Mouse (Mus musculus) c-Kit-positive CD71-positive TER-119-positive erythroid progenitor cells, embryonic 14.5 days (primary cell): ENCODE results near the gene Cxcl15.

Source experiments
- DNase-seq: peaks from one replicate; pipeline ENCODE4 v3.0.0-alpha.2; 2013; ENCODE audit warnings: low spot score

Gene Cxcl15

GRCm38 (mm10) chr5:90794195-90794625, at the start of gene Cxcl15:
TSS of gene Cxcl15 (plus strand) at chr5:90794534.
- no peak for DNase-seq

DNA sequence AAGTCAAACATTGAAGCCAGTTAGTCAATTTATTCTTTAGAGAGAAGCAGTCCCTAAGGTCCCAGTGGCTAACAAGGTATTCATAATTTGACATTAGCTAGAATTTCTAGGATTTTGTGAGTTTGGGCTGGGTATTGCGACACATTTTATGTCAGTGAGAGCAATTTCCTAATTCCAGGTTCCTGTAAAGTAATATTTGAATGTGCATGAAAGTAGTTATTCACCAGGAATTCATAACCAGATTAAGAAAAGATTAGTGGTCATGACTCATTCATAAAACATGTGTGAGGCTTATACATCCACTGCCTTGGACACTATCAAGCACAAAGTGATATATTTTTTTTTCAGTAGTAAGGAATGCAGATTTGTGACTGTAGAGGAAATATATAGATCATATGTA, 40.4 kb upstream of the Cxcl15 start:
- DNase-seq, result no peak

GRCm38 (mm10) chr5:90758020-90758605, 36.2 kb upstream of the Cxcl15 start:
- DNase-seq, result no peak

DNA sequence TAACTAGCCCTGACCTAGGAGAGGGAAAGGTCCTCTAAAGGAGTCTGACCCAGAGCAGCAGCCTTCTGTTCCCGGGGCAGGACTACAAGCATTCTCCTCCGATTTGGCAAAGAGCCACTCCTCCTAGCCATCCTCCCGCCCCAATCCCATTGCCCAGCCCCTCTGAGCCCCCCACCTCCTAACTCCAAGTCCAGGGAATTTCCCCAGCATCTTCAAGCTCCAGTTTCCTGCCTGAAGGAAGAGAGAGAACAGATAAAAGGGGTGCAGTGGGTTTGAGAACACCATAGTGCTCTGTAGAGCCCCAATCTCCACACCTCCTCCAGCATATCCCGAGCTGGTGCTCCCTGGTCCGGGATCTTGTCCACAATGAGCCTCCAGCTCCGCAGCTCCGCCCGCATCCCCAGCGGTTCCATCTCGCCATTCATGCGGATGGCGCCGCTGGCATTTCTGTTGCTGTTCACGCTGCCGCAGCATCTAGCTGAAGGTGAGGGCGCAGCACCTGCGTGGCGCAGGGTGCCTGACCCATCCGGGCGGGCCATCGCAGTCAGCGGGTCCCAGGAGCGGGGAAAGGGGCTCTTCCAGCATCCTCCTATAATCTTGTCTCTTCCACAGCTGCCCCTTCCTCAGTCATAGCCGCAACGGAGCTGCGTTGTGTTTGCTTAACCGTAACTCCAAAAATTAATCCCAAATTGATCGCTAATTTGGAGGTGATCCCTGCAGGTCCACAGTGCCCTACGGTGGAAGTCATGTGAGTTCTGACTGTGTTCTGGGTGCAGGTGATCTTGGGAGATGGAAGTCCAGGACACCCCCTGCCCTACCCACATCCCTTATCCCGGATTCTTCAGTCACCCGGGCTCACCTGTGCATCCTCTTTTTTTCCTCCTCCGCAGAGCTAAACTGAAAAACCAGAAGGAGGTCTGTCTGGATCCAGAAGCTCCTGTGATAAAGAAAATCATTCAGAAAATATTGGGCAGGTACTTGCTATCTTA, 35.0 kb upstream of the Cxcl15 start, which contains the start of gene Cxcl5:
Gene Cxcl5 (plus strand): TSS at position 284 of the 989 bp plus-strand sequence.
- no peak for DNase-seq

DNA sequence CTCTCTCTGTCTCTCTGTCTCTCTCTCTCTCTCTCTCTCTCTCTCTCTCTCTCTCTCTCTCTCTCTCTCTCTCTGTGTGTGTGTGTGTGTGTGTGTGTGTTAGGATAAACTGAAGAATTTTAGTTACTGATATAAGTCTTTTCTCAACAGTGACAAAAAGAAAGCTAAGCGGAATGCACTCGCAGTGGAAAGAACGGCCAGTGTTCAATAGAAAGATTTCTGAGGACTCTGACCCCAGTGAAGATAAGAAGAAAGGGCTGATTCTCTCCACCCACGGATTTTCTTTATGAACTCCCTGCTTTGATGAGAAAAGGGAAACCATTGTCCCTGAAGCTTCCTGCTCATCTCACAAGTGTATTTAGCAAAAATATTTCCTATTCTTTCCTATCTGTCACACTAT, 34.0 kb upstream of the Cxcl15 start:
- DNase-seq, result no peak

GRCm38 (mm10) chr5:90760844-90761243, 33.5 kb upstream of the Cxcl15 start:
- DNase-seq, result no peak

- no peak for DNase-seq
Measured at GRCm38 (mm10) chr5:90761834-90762233, 32.5 kb upstream of the Cxcl15 start.

DNA sequence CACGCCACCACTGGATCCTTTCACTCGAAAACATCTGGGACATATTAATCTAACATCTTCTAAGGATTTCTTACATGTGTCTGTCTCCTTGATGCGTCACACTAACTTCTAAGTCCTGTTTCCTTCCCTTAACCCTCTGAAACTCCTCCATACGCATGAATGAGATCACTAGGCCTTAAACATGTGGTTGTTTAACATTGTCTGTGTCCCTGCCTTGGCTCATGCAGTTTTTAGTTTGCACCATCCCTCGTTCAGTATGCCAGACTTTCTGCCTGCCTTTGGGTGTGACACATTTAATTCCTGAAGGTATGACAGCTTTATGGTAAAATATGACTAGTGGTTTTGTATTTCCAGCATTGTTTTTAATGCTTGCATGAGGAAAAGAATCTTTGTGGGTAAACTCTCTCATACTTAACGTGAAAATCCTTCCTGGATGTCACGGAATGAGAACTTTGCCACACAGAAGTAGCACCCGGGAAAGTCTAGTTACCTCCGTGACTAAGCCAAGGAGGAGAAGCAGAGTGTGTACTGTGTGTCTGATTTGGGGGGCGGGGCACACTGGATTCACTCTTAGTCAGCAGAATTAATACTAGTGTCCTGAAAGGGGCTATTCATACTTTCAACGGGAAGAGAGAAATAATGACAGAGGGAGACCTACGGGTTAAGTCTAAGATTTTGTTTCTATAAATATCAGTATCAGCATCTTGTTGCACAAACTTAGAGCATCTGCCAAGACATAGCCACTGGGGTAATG, 30.2 kb upstream of the Cxcl15 start:
- no peak for DNase-seq

- no peak for DNase-seq
Measured at GRCm38 (mm10) chr5:90765821-90766606, 28.3 kb upstream of the Cxcl15 start.

GRCm38 (mm10) chr5:90768218-90768617, 26.1 kb upstream of the Cxcl15 start, which contains the start of gene Ppbp:
TSS of gene Ppbp (plus strand) at chr5:90768518.
- no peak for DNase-seq

DNA sequence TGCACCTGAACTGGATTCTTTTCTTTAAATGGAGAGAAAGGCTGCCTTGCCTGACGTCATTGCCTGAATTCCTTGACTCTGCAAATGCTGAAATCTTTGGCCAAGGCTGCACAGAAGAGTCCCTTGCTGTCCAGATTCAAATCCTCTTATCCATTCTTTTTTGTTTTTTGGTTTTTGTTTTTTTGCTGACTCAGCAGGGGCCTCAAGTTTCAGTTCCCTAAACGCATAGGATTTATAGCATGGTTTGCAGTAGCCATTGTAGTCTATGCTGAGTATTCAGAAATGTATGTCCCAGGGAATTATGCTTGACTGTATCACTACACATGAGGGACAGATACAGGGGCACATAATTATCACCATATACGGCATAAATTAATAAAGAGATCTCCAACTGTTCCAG, 23.0 kb upstream of the Cxcl15 start:
- DNase-seq, result no peak

DNA sequence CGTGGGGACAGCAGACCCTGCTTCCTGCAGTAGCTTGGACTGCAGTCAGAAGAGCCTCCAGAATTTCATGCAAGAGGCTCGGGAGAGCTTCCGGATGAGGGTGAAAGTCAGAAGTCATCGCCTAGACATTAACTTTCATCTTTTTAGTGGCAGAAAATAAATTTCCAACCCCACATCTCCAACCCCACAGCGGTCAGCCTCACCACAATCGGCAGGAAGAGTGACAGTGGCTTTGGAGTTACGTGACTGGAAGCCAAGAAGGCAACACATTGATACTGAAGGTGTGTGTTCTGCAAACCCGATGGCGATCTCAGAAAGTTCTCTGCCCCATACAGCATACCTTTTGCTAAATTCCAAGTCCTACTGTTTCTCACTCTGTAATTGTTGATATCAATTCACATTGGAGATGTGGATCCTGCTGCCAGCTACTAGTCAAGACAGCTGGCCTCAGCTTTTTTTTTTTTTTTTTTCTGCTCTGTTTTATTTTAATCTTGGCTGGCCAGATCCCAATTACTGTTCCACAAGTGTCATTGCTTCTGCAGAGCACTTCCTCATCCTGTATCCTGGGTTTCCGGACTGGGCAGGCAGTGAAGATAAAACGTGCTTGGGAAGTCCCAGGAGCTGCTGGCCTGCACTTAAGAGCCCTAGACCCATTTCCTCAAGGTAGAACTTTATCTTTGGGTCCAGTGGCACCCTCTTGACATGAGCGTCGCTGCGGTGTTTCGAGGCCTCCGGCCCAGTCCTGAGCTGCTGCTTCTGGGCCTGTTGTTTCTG, 22.3 kb upstream of the Cxcl15 start, which contains the start of gene Pf4:
Gene Pf4 (plus strand): TSS at position 556 of the 774 bp plus-strand sequence.
- DNase-seq, result no peak

- DNase-seq, result no peak
Measured at GRCm38 (mm10) chr5:90775562-90775961, 18.8 kb upstream of the Cxcl15 start.

DNA sequence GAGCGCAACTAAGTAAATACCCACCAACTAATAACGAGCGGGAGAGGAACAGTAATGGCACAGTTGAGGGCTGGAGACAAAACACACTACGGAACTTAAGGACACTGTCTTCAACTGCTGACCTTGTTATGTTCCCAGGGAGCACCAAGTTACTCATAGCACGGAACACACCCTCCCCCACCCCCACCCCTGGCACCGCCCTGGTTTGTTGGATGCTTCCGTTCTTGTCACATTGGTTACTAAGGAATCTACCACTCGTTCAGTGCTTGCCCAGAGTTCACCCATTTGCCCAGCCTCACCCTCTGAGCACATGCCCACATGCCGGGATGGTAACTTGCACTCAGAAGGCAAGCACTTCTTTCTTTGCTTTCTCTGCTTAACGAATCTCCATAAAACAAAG, 16.7 kb upstream of the Cxcl15 start:
- no peak for DNase-seq

DNA sequence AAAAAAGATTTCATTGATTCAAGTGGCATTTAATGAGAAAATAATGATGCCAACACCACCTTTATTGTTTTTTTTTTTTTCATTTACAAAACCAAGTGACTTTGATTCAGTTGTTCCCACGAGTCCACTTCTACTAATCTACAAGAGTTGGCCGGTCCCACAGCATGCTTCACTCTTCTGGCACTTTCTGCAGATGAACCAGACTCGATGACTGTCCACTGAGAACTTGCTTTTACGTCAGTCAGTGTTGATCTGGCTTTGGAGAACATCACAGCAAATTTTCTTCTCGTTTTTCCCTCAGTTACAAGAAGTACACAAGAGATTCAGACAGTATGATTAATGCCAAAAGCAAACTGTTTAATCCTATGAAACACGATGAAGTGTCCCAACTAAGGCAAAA, 15.5 kb upstream of the Cxcl15 start:
- DNase-seq, result no peak

- no peak for DNase-seq
Measured at GRCm38 (mm10) chr5:90783697-90784096, 10.6 kb upstream of the Cxcl15 start.

GRCm38 (mm10) chr5:90785659-90786588, 8.4 kb upstream of the Cxcl15 start, which contains the start of gene Cxcl3:
TSS of gene Cxcl3 (plus strand) at chr5:90786103.
- no peak for DNase-seq

DNA sequence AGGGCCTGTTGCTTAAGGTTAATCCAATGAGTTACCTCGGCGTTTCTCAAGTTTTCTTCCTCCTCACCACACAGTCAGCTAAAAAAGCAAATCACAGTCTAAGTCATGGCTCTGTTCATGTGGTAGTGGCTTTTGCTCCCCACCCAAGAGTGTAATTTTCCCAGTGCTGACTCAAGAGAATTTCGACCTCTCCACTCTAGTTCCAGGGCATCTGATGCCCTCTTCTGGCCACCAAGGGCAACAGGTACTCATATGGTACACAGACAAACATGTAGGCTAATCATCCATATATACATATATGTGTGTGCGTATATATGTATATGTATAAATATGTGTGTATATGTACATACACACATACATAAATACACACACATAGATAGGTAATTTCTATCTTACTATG, 6.2 kb upstream of the Cxcl15 start:
- DNase-seq, result no peak

DNA sequence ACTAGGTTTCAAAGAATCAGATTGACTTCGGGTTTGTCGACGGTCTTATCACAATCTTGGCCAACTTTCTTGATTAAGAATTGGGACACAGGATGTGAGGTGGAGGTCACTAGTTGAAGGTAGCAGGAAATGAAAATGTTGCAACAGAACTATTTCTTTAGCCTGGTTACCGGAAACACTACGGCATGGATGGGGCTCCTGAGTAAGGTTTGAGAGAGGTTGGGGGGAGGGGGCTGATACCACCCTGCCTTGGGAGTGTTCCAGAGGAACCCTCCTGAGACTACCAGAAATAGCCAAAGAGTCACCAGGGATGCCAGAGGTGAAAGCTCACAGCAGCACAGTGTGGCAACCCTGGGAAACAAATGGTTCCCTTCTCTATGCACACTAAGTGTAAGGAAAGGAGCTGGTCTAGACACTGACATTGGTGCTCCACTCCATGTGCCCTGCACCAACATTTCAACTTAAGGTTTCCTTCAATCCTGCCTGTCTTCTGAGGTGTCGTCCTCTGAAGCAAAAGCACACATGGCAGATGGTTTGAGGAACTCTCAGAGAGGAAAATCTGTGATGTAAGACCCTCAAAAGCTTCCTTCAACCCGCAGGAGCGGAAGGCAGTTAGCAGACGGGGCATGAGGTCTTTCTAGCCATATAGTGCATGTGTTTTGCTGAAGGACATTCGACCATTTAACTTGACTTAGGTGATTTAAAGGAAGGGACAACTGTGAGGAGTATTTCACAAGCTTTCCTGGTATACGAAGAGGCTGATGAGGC, 4.8 kb upstream of the Cxcl15 start:
- DNase-seq, result no peak
